Mouse (Mus musculus) left cerebral cortex, adult 2 months (tissue): Measurements from ENCODE around the gene Hoxd3. TPM values are rescaled to one million over a fixed set of nuclear protein-coding genes. Genes with fewer than 3 reads are reported as not detected.

Experiments used
- DNase-seq, 2 experiments: peaks; one replicate each; pipeline ENCODE4 v3.0.0; 2021 to 2022; ENCODE audit warnings: low spot score in 2 of 2, mixed read lengths in 1 of 2; ENCODE audit errors: extremely low spot score in 1 of 2
- H3K27ac ChIP-seq: fragments of 200-600 bp; 2 replicates; pipeline ENCODE4 v1.8.1; 2022
- H3K4me3 ChIP-seq: fragments of 200-600 bp; 2 replicates; pipeline ENCODE4 v1.8.1; 2022
- CTCF ChIP-seq: fragments of 200-600 bp; IDR thresholded peaks from 2 replicates; pipeline ENCODE4 v1.8.1; 2022; ENCODE audit warnings: antibody characterized with exemption, mild to moderate bottlenecking, moderate library complexity
- intact Hi-C: fragments of 180-260 bp; cut with DNase I; formaldehyde crosslinking; loops from one replicate; pipeline ENCODE4 v1.15.1; 2025
- total RNA-seq, 2 experiments: library from RNA; stranded (reverse); gene quantifications; 2 replicates each; pipeline ENCODE4 v1.2.3; 2021

Gene Hoxd3
- total RNA-seq, 2 experiments from 2014 or later: not detected

DNA sequence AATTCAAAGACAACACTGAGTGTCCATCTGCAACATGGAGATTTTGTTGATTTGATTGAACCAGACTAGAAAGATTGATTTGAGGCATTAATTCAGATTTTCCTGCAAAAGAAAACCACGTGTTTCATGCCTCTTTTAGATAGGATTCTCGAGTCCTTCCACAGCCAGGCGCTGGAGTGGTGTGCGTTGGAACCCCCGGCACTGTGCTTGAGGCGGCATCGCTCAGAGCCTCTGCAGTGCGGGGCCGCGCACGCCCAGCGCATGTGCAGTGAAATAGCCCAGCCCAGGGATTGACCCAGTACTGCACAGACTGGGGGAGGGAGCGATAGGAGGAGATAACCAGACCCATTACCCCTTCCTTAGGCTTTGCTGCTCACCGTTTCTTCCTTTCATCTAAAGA is 3.2 kb downstream of the Hoxd3 start:
- no peak overlapping the region for H3K4me3 ChIP-seq
- intact Hi-C loops: loop anchor here (1.0 to 5.0 kb wide), 4 partner anchors 58 to 597 kb away; partner anchors contain the start of gene Evx2
- no peak overlapping the region for H3K27ac ChIP-seq
- no peak for TF ChIP-seq CTCF
- no peak for DNase-seq

DNA sequence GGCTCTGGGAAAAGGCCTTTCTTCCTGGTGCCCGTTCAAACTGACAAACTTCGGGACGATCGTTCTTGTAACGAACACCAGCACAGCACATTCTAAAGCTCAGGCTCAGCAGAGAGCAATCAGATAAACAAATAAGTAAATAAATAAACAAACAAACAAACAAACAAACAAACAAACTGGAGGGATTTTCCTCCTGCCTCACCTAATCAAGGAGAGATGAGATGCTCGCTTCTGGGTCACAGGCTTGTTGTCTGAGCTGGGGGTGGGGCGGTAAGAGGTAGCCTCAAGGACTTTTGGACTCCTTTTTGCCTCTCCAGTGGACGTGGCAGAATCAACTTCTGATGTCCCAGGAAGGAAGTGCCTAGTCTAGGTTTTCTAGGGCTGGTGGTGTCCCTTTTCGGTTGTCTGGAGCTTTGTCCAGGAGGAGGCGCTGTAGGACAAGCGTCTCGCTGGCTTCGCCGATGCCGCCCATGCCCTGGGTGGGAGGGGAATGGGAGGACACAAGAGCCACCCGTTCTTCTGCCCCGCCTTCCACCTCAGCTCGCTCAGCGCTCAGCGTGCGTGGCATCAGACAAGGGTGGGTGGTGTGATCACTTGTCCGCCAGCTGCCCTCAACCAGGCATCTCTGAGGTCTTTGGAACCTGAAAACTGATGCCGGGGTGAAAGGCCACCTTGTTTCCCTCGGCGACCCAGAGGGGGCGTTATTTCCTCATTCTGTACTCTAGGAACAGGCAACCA is 3.9 kb downstream of the Hoxd3 start:
- Histone ChIP-seq H3K4me3 (no peak overlapping the region), H3K27ac (no peak overlapping the region)
- peak; percentile 74 for TF ChIP-seq CTCF
- DNase-seq: peak; percentile 70 to 73
- intact Hi-C loops: loop anchor here (1.0 to 5.0 kb wide), 4 partner anchors 249 to 597 kb away; no protein-coding TSS in a partner anchor

DNA sequence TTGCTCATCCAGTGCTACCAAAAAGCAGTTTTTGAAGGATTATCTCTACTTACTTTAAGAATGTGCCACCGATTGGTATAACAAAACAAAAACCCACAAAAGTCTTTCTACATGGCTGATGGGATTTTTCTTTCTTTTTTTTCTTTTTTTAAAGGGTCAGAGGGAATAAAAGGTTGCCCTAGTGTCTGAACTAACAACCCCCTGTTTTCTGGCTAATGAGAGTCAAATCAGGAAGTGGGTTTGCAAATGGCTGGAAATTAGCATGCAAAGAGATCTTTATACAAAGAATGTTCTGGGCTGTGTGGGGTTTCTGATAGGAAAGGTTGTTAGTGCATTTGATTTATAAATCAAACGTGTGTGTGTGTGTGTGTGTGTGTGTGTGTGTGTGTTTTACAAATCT is 8.7 kb downstream of the Hoxd3 start:
- intact Hi-C loops: no loop called here
- Histone ChIP-seq H3K4me3 (no peak overlapping the region), H3K27ac (no peak overlapping the region)
- no peak for DNase-seq
- TF ChIP-seq CTCF: no peak

DNA sequence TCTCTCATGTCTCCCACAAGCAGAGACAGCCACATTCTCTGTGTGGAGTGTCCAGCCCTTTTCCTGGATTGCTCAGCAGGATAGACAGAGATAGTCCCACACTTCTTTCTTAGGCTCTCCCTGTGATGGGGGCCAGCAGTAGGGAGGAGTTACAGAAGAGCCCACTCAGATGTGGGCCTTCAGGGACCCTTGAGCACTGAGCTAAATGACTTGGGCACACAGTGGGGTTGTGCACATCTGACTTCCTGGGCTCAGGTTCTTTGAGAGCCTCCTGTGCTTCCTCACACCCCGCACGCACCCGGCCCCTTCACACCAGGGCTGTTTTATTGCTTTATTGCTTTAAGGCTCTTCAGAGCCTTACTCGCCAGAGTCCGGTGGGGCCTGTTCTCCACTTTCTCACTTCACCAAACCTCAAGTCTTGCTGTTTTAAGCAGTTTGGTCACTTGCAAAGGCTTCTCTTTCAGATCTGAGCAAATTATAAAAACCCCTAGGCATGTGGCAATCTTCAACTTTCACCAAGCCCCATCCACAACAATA is 9.3 kb downstream of the Hoxd3 start:
- TF ChIP-seq CTCF: no peak
- intact Hi-C loops: no loop called here

DNA sequence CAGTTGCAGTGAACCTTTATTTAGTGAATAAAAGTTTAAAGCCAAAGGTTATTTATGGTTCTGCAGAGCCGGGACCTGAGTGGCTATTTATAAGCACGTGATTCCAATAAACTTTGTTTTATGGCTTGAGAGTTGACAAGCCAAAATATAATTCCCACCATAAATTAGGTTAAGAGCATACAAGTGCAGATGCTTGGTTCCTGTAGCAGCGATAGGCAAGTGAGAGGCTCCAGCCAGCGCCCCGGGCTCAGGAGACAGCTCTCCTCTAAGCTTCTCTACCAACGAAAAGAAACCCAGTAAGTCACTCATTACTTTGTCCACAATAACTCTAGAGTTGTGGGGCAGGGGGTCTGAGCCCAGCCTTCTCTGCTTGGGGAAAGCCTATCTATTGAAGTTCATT is 10.2 kb downstream of the Hoxd3 start:
- TF ChIP-seq CTCF: no peak
- DNase-seq: no peak
- Histone ChIP-seq H3K27ac (no peak overlapping the region), H3K4me3 (no peak overlapping the region)
- intact Hi-C loops: no loop called here

More for the DNA sequence above, 9.3 kb downstream of the Hoxd3 start:
- Histone ChIP-seq H3K4me3 (no peak overlapping the region), H3K27ac (no peak overlapping the region)
- DNase-seq: no peak

DNA sequence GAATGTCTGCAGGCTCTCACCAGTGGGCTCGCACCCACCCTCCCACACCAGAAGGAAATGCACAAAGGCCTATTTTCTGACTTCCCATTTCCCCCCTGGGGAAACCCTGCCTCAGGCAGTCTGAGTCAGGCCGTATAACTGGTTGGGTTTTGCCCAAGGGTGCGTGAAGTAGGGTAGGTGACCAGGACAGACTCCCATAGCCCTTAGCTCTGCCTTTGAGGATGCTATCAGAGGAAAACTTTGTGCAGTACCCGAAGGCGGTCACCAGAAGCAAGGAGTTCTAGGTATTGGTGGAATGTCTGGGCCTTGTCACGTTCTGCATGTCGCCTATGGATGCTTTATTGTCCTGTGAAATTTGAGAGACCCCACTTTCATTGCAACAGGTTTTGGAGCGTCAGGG is 11.2 kb downstream of the Hoxd3 start:
- no peak for TF ChIP-seq CTCF
- intact Hi-C loops: no loop called here
- H3K27ac ChIP-seq: no peak overlapping the region
- H3K4me3 ChIP-seq: no peak overlapping the region
- no peak for DNase-seq

DNA sequence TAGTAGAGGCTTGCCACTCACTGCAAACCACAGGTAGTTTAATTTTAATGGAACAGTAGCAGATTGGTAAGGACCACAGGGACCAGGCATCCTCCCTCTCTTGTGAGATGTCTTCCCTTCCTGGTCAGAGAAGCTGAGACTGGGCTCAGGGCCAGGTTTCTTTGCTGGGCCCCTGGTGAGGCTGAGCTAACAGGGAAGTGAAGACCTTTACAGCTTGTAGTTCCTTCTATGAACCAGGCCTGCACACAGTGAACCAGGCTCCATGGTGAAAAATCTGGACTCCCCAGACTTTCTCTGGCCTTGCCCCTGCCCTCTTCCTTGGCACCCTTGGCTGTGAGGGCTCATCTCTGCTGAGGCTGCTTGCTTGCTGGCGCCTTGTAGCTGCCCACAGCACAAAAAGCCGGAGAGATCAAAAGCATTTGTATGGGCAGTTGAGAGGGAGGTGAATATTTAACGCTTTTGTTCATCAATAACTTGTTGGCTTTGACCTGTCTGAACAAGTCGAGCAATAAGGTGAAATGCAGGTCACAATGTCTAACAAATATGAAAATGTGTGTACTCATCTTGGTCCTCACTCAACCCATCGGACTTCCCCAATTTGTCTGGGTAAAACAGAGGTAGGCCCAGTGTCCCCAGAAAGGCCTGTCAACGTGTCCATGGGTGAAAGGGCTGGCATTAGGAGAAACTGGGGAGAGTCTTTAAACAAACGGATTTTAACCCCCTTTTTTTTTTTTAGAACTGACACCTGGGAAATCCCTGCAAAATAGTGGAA is 12.7 kb downstream of the Hoxd3 start:
- no peak for DNase-seq
- Histone ChIP-seq H3K4me3 (no peak overlapping the region), H3K27ac (no peak overlapping the region)
- intact Hi-C loops: loop anchor here (5.0 kb wide), 1 partner anchor 67 kb away; the partner anchor contains the start of gene Evx2
- no peak for TF ChIP-seq CTCF

DNA sequence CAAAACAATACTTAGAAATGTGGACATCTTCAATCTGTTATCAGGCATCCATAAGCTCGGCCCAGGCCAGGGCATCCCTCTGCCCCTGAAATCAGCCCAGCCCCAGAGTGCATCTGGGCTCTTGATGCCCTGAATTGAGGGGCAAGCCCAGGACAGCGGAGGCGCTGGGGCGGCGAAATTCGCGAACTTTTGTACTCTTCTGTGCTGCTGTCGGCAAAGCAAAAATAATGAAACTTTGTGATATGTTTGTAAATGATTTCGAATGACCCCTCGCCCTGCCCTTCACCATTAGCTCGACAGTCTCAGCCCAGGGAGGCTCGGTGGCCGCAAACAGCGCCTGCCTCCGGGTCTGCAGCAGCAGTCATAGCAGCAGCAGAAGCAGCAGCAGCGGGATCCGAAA is 13.4 kb downstream of the Hoxd3 start:
- no peak for DNase-seq
- intact Hi-C loops: loop anchor here (5.0 kb wide), 1 partner anchor 68 kb away; the partner anchor contains the start of gene Evx2
- TF ChIP-seq CTCF: no peak
- Histone ChIP-seq H3K27ac (no peak overlapping the region), H3K4me3 (no peak overlapping the region)

DNA sequence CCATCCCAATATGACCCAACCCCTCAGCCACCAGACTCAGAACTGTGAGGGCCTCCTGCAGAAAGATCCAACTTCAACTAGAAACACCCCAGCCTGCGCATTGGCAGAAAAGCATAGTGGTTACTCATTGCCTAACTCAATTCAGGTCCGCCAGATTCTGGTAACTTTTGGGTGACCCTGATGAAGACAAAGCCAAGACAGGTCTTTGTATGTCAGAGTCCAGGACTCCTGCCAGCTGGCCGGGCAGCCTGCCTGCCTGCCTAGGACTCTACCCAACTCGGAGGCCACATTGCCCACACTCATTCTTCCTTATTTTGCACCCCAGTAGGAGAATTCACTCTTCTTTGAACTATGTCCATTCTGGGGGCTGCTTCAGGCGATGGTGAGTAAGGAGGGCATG is 14.8 kb downstream of the Hoxd3 start, which contains the start of gene Gm28230:
Gene Gm28230, plus strand, starts transcription at position 178 of the 400 bp plus-strand sequence.
- no peak within 1 kb of the TSS for H3K4me3 ChIP-seq
- intact Hi-C loops: loop anchor here (5.0 kb wide), 1 partner anchor 69 kb away; the partner anchor contains the start of gene Evx2
- no peak for TF ChIP-seq CTCF
- DNase-seq: no peak
- H3K27ac ChIP-seq: no peak within 1 kb of the TSS

DNA sequence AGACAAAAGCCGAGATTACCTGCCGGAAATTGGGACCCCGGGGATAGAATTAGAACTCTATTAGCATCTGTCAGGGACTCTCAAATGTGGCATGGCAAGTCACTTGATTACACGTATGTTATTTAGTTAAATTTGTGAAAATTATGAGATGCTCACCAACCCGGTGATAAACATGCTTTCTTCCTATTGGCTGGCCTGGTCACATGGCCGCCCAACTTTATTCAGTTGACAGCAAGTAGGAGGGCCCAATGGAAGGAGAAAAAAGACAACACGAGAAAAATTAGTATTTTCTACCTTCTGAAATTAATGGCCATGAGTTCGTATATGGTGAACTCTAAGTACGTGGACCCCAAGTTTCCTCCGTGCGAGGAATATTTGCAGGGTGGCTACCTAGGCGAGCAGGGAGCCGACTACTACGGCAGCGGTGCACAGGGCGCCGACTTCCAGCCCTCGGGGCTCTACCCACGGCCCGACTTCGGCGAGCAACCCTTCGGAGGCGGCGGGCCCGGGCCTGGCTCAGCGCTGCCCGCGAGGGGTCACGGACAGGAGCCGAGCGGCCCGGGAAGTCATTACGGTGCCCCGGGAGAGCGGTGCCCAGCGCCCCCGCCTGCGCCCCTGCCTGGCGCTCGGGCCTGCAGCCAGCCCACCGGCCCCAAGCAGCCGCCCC is 15.4 kb downstream of the Hoxd3 start:
- intact Hi-C loops: loop anchor here (5.0 kb wide), 1 partner anchor 70 kb away; the partner anchor contains the start of gene Evx2
- DNase-seq: no peak
- Histone ChIP-seq H3K4me3 (no peak overlapping the region), H3K27ac (no peak overlapping the region)
- TF ChIP-seq CTCF: no peak

DNA sequence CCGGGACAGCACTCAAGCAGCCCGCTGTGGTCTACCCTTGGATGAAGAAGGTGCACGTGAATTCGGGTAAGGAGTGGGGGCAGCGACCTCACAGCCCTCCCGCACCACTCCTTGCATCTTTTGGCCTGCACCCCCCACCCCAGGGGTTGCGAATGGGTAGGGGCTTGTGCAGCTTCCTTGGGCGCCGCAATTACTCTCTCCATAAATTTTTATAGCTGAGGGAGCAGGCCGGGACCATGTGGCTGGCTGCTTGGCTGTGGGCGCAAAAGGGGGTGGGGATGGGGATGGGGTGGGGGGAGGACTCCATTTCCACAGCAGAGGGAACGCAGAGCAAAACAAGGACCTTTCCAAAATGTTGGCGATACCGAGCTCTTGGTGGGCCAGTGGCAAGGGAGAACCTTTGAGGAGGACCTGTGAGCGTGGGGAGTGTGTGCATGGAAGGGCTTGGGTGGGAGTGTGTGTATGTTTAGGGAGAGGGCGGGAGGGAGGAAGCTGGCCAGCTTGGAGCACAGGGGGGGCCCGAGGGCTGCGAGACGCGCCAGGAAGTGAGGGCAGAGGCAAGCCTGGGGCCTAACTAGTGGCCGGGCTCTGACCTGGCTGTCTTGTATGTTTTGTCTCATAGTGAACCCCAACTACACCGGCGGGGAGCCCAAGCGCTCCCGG is 16.0 kb downstream of the Hoxd3 start:
- DNase-seq: no peak
- Histone ChIP-seq H3K4me3 (no peak overlapping the region), H3K27ac (no peak overlapping the region)
- intact Hi-C loops: loop anchor here (5.0 kb wide), 1 partner anchor 70 kb away; the partner anchor contains the start of gene Evx2
- TF ChIP-seq CTCF: no peak
